Mouse (Mus musculus) lung, postnatal 36 days (tissue): Measurements from ENCODE around the gene Smyd3.
A peak's percentile ranks its signal among the peaks of the same experiment; 100 is the strongest.

ENCODE experiments used
- DNase-seq: peaks from one replicate; pipeline ENCODE4 v3.0.0; 2022; ENCODE audit warnings: mixed read lengths

Gene Smyd3

GRCm38 (mm10) chr1:179517713-179518465 is at the start of gene Smyd3:
TSS of gene Smyd3 (minus strand) at chr1:179518041.
- peak; percentile 88 for DNase-seq

DNA sequence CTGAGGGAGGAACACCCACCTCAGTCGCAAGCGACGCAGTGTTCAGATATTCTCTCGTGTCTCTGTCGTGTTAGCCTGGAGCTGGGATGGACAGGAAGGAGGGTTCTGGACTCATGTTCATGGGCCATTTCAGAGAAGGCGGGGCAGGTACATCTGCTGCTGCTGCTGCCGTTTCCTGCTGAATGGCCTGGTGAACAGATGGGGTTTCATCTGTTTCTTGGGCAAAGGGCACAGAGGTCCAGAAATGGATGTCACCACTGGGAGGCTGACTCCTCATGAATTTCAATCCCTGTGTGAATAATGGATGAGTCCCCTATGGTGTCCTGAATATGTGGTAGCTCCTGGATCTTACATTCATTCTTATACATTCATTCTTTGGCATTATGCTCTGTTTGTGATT is 49.7 kb upstream of the Smyd3 start:
- DNase-seq = no peak

DNA sequence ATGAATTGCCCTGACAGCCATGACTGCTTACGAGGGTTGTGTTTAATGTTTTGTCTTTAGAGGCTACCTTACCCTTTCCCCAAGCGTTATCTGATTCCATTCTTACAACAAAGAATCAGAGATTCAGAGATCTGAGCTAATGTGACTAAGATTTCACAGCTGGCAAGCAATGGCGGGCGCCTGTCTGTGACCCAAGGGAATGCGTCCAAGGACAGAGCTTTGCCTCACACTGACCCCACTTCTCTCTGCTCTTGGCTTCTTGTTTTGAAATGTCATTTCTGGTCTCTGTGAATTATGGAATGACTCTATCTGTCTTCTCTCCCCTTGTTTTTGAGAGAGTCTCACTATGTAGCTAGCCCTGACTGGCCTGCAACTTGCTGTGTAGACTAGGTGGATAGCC is 46.1 kb upstream of the Smyd3 start:
- DNase-seq = peak; percentile 59

GRCm38 (mm10) chr1:179563211-179563610 is 45.4 kb upstream of the Smyd3 start:
- DNase-seq = no peak

DNA sequence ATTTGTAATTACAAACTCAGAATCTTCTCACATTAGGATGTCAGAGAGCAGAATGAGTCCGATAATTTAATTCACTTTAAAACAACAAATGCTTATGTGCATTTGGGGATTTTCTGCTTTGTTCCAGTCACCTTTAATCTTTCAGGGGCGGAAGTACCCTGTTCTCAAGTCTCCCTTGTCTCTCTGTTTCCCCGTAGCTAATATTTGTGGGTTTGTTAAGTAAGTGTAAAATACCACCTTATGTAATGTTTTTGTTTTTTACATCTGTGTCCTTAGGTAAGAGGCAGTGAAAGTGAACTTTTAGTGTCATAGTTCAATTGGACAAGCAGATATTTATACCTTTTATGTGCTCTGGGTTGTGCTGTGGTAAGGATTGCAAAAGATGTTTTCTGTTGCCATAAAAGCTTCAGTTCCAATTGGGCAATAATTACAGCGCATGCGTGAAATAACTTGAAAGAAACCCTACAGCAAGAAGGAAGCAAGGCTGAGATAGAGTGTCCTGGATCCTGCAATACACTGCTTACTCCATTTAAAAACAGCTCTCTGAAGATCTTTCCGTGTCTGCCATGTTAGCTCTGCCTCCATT is 43.1 kb upstream of the Smyd3 start:
- peak; percentile 70 for DNase-seq

GRCm38 (mm10) chr1:179559446-179560194 is 41.8 kb upstream of the Smyd3 start:
- DNase-seq = no peak

DNA sequence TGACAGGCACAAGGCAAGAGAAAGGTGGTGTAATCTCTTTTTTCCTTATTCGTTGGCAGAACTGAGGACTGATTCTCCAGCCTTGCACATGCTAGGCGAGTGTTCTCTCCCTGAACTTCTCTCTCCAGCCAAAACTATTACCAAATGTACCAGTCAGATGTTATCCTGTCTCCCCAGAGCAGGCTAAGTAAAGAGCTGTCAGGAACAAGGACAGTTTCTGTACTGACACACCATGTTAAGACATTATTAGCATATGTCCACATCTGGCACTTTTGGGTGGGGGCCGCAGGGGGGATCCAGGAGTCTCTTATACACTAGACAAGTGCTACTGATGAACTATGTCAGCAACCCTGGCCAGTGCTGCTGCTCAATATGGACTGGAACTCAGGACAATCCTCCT is 39.1 kb upstream of the Smyd3 start:
- peak; percentile 56 for DNase-seq

GRCm38 (mm10) chr1:179553949-179554347 is 36.1 kb upstream of the Smyd3 start:
- no peak for DNase-seq

- DNase-seq = no peak
These were observed 35.5 kb upstream of the Smyd3 start for GRCm38 (mm10) chr1:179553197-179553948.

DNA sequence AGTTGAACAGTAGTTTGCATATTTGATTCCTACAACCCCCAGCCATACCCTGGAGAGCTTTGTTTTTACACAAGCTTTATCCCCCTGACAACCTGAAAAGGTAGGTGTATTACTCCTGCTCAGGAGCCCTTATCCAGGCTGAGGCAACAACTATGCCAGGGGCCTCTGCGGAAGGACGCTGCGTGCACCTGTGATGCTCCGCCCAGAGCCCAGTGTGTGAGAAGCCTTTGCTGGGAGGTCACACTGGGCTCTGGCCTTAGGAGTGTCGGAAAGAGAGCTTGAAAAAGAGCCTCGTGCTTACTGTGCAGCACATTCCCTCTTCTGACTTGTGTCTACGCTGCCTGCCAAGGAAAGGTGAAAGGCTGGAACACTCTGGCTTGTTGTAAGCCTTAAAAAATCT is 34.9 kb upstream of the Smyd3 start:
- peak; percentile 45 for DNase-seq

DNA sequence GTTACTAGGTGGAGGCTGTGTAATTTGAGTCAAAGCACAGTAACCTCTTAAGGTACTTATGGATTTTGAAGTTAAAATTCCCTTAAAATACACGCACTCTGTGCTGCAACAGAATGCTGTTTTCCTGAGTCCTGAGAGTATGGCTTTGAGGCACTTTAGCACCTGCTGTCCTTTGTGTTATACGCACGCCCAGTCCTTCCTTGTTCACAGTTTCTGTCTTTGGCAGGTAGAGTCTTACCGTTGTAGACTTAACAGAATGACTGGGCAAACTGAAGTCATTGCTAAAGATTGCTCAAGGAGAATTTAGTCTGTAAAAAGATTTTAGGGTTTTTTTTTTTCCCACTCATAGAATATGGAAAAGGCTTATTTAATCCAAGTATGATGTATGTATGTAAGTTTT is 34.1 kb upstream of the Smyd3 start:
- DNase-seq = peak; percentile 30

- no peak for DNase-seq
These were observed 33.5 kb upstream of the Smyd3 start for GRCm38 (mm10) chr1:179551336-179551735.

DNA sequence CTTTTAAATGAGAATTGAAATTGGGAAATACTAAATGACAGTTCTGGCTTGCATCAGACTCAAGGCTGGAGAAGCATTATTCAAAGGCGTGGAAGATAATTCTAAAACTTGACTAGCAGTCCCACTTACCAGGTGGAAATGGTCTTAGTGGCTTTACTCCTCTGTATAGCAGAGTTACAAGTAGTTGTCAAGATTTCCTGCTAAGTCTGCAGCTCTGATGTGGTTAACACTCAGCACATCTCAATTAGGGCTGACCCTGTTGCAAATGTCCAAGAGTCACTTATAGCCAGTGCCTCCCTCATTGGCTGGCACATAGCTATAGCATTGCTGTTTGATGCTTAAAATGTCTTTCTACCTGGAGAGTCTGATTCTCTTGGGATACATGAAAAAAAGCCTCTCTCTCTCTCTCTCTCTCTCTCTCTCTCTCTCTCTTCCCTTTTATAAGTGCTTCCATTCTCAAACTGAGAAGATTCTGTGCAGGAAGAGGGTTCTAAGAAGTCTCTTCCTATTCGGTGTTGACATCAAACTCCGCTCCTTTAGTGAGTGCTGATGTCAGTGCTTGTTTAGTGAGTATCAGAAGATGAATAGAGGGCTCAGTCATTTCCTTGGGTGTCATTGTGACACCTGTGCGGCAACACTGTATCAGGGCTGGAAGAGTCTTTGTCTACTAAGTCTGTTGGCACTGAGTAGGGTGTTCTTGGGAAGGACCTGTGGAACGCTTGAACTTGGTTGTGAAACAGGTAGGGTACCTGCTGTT is 31.3 kb upstream of the Smyd3 start:
- DNase-seq = no peak

DNA sequence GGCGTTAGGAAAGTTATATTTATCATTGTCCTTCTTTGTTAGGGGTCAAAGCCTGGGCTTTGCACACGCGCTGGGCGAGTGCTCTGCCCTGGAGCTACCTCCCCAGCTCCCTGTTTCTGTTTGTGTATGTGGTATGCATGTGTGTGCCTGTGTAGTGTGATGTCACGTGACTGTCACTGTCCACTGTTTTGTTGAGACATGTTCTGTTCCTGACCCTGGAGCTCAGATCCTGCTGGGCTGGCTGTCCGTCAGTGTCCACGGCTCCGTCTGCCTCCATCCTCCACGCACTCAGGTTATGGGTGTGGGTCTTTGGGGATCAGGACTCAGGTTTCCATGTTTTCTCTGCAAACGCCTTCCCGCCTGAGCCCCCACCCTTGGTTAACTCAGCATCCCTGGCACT is 30.4 kb upstream of the Smyd3 start:
- DNase-seq = no peak

- DNase-seq = peak; percentile 52
These were observed 29.3 kb upstream of the Smyd3 start for GRCm38 (mm10) chr1:179547176-179547575.

DNA sequence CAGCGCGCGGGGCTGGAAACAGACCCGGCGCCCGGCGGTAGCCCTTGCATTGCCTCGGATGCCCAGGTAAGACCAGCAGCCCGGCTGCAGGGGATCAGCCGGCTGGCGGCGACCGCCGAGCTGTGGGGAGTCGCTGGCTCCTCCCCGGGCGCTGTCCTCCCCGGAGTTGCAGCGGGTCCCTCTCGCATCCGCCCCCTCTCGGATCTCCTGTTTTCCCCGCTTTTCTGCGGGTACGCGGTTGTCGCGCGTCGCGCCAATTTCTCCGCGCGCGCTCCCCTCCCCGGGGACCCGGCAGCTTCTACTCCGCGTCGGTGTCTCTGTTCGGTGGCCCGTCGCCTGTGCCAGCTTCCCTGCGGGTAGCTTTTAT is 28.7 kb upstream of the Smyd3 start:
- no peak for DNase-seq

DNA sequence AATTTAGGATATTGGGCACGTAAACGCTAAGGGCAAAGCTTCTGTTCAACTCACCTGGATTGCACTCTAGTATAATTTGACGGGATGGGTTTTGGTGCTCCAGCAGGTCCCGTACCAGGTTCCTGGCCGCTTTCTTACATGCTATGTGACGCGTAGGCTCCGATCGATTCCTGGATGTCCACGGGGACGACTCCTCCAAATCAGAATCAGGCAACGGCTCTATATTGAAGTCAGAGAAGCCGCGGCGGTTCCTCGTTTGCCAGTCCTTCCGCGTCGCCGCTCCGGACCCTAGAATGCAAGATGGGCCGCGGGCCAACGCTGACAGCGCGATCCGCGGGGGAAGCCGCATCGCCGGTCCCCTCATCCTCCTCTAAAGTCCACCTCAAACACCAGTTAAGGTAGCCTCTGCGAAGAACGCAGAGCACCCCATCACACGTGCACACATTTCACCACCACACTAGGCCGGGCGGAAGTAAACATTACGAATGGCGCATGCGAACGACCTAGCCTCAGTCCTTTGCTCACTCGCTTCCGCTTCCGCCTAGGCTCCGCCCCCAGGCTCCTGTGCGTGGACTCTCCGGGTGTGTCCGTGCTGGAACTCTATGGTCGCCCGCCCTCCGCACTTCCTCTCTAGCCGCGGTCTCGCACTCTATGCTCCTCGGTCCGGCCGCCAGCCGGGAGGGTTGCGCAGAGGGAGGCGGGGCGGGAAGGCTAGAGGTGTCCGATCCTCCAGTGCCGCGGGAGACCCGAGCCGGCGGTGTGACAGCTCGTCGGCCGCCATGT is 28.1 kb upstream of the Smyd3 start, which contains the start of the genes Tfb2m and Cnst:
Gene Tfb2m (minus strand): TSS at position 500 of the 783 bp plus-strand sequence.
Gene Cnst (plus strand): TSS at position 603 of the 783 bp plus-strand sequence.
- DNase-seq = peak; percentile 99

DNA sequence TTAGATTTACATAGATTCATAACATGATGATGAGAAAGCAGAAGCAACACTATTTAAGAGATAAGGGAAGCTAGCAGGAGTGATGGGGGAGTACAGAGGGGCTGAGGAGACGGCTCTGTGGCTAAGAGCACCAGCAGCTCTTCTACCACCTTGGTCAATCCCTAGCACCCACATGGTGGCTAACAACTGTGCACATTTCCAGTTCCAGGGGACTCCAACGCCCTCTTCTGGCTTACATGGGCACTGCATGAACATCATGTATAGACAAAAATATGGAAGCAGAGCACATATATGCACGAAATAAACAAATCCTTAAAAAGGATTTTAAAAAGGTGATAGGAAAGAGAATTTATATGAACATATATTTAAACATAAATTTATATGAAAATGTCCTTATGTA is 23.7 kb upstream of the Smyd3 start:
- DNase-seq = no peak

DNA sequence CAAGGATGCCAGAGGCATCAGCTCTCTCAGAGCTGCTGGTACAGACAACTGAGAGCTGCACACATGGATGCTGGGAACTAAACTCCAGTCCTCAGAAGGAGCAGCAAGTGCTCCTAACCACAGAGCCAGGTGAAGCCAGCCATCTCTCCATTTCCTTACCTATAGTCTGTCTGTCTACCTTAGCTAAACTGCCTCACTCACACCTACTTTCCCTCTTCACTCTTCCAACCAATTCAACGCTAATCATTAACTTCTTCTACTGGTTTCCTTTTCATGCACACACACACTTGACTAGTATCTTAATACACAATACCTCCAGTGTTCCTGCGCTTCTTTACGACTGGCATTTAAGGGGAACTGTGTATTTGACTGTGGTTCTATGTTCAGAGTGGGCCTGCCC is 22.0 kb upstream of the Smyd3 start:
- no peak for DNase-seq

DNA sequence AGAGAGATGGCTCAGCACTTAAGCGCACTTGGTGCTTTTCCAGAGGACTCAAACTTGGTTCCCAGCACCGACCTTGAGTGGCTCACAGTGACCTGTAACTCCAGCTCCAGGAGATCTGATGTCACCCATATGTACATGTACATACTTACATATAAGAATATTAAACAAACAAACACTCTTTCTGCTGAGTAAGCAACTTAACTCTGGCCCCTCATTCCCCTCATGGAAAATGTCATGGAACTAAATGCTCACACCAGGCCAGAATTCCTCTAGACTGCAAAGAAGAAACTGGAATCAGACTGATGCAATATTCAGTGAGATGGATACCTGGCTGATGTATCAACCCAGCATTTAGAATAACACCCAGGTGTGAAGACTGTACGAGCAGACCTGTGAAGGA is 21.2 kb upstream of the Smyd3 start:
- DNase-seq = no peak

DNA sequence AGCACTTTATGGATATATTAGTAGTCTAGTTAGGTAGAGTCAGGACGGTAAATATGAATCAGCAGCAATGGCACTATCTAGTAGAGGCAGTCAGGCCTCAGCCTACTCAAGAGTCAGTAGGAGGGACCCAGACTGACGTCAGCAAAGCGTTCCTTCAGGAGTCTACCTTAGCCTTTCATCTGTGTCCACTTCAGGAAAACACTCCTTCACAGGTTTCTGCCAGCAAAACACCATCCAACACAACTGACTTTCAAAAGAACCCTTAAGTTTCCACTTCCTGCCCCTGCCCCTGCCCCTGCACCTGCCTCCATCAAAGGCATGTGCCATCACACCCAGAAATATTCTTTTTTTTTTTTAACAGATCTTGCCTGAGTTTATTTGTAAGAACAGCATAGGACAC is 2.1 kb upstream of the Smyd3 start:
- DNase-seq = no peak
